Mouse (Mus musculus) forebrain, embryonic 15.5 days (tissue): ENCODE data around the gene S100a3. TPM values are rescaled to one million over a fixed set of nuclear protein-coding genes. Genes with fewer than 3 reads are reported as not detected.

ENCODE experiments used
- ATAC-seq: fragments of 200-750 bp; cut with Nextera tagmentation; replicated peaks from 2 replicates; pipeline ENCODE4 v1.8.0; 2017; ENCODE audit warnings: mild to moderate bottlenecking, moderate TSS enrichment, moderate library complexity
- H3K27ac ChIP-seq: fragments of 300-500 bp; sonication (generic); replicated peaks from 2 replicates; pipeline ENCODE4 v1.5.1; 2015; ENCODE audit warnings: mild to moderate bottlenecking, inconsistent platforms
- H3K27me3 ChIP-seq: fragments of 300-500 bp; sonication (generic); 2 replicates; pipeline ENCODE4 v1.6.1; 2015; ENCODE audit warnings: inconsistent platforms
- H3K36me3 ChIP-seq: fragments of 300-500 bp; sonication (generic); 2 replicates; pipeline ENCODE4 v1.6.1; 2015; ENCODE audit warnings: mild to moderate bottlenecking, inconsistent platforms
- H3K4me1 ChIP-seq: fragments of 300-500 bp; sonication (generic); 2 replicates; pipeline ENCODE4 v1.6.1; 2015; ENCODE audit warnings: inconsistent platforms
- H3K4me2 ChIP-seq: fragments of 300-500 bp; sonication (generic); replicated peaks from 2 replicates; pipeline ENCODE4 v1.6.1; 2015; ENCODE audit warnings: mild to moderate bottlenecking, inconsistent platforms
- H3K4me3 ChIP-seq: fragments of 300-500 bp; sonication (generic); 2 replicates; pipeline ENCODE4 v1.5.1; 2015; ENCODE audit warnings: mild to moderate bottlenecking, inconsistent platforms
- H3K9ac ChIP-seq: fragments of 300-500 bp; sonication (generic); replicated peaks from 2 replicates; pipeline ENCODE4 v1.6.1; 2015; ENCODE audit warnings: mild to moderate bottlenecking, inconsistent platforms
- H3K9me3 ChIP-seq: fragments of 300-500 bp; sonication (generic); 2 replicates; pipeline ENCODE4 v1.6.1; 2016; ENCODE audit warnings: inconsistent platforms
- WGBS: fragments of 180-500 bp; shearing (Covaris S2); methylation state at CpG from one replicate; pipeline ENCODE4 v1.1.7; 2015; ENCODE audit warnings: mixed read lengths; 5-methylcytosine and 5-hydroxymethylcytosine counted together
- polyA plus RNA-seq: library from polyadenylated mRNA; unstranded; fragments of >200 nt; fragmentation: Nextera tagmentation; extraction: Ambion mirVana; gene quantifications from 2 replicates; pipeline ENCODE4 v1.2.1, GENCODE M21; 2015

S100a3 gene
- polyA plus RNA-seq, 1 experiment from 2014 or later = 0.50 TPM

- no peaks in the 10 kb centered on the region for H3K4me1 ChIP-seq
- H3K27ac ChIP-seq = no peak overlapping the region
- no peaks in the 10 kb centered on the region for H3K9me3 ChIP-seq
- no peak overlapping the region for H3K4me2 ChIP-seq
- 82% methylated on average over 1 of the region's 1 CpGs for WGBS
- no peak overlapping the region for H3K4me3 ChIP-seq
- H3K36me3 ChIP-seq = no peaks in the 10 kb centered on the region
- H3K27me3 ChIP-seq = no peaks in the 10 kb centered on the region
- ATAC-seq = no peak
- no peak overlapping the region for H3K9ac ChIP-seq
Observed at GRCm38 (mm10) chr3:90594466-90594865, 34.1 kb downstream of the S100a3 start.

DNA sequence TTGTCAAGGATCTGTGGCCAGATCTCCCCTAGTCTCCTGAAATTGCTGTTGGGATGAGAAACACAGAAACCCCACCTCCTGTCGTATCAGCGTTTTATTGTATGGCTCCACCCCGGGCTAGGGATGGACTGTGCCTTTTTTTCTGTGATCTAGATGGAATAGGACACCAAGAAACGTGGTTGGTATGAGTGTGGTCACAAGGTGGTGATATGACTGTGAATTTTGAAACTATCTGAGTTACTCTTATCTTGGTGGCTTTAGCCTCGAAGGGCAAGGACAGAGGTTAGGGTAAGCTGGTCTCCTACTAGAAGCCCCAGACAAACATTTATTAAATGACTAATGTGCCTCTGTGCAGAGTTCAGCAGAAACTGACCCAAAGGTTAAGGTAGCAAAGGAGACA lies 35.2 kb downstream of the S100a3 start:
- Histone ChIP-seq H3K9me3 (no peaks in the 10 kb centered on the region), H3K4me1 (no peaks in the 10 kb centered on the region), H3K4me3 (no peak overlapping the region), H3K27me3 (no peaks in the 10 kb centered on the region), H3K36me3 (no peaks in the 10 kb centered on the region), H3K9ac (no peak overlapping the region), H3K4me2 (no peak overlapping the region), H3K27ac (no peak overlapping the region)
- 80% methylated on average over 5 of the region's 5 CpGs for WGBS
- ATAC-seq = no peak

DNA sequence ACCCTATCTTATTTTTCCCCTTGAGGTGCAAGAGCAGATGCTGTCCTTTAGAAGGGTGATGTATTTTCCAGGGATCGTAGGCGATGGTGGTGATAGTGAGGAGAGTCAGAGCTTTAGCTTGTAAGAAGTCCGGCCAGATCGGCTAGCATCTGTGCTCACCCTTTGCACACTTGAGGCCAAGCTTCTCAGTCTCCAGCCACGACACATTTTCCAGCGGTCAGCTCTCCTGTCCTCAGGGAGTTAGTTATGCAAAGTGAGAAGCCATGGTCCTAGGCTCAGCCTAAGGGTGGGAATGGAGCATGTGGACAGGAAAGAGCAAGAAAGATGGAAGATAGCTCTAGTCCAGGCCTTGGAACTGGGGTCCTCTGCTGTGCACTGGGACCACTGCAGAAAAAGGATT lies 36.4 kb downstream of the S100a3 start:
- Histone ChIP-seq H3K27me3 (no peaks in the 10 kb centered on the region), H3K4me3 (no peak overlapping the region), H3K27ac (no peak overlapping the region), H3K4me2 (no peak overlapping the region), H3K4me1 (no peaks in the 10 kb centered on the region), H3K9me3 (no peaks in the 10 kb centered on the region), H3K9ac (no peak overlapping the region), H3K36me3 (no peaks in the 10 kb centered on the region)
- no peak for ATAC-seq
- whole genome bisulfite sequencing = 91% methylated on average over 6 of the region's 6 CpGs

DNA sequence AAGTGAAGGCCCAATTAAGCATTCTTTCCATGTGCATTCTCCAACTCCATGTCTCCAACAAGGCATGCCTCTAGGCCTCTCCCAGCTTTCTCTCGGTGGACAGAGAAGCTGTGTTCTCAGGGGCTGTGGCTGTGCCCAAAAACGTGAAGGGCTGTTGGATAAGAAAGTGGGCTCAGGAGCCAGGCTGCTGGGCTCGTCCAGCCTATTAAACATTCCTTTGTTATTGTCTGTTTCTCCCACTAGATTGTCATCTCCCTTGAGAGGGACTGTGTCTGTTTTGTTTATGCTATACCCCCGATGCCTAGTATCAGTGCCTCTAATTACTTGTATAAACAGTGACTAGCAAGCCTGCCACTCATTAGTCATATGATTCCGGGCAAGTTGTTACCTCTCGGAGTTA lies 37.4 kb downstream of the S100a3 start:
- no peak for ATAC-seq
- Histone ChIP-seq H3K4me3 (no peak overlapping the region), H3K9me3 (no peaks in the 10 kb centered on the region), H3K9ac (no peak overlapping the region), H3K36me3 (no peaks in the 10 kb centered on the region), H3K4me1 (no peaks in the 10 kb centered on the region), H3K27me3 (no peaks in the 10 kb centered on the region), H3K27ac (no peak overlapping the region), H3K4me2 (no peak overlapping the region)
- WGBS = 45% methylated on average over 6 of the region's 6 CpGs

GRCm38 (mm10) chr3:90598212-90598611 lies 37.8 kb downstream of the S100a3 start:
- H3K27ac ChIP-seq = no peak overlapping the region
- no peak overlapping the region for H3K4me3 ChIP-seq
- no peaks in the 10 kb centered on the region for H3K36me3 ChIP-seq
- H3K9me3 ChIP-seq = no peaks in the 10 kb centered on the region
- 84% methylated on average over 4 of the region's 4 CpGs for WGBS
- H3K9ac ChIP-seq = no peak overlapping the region
- no peaks in the 10 kb centered on the region for H3K4me1 ChIP-seq
- H3K27me3 ChIP-seq = no peaks in the 10 kb centered on the region
- no peak for ATAC-seq
- no peak overlapping the region for H3K4me2 ChIP-seq

DNA sequence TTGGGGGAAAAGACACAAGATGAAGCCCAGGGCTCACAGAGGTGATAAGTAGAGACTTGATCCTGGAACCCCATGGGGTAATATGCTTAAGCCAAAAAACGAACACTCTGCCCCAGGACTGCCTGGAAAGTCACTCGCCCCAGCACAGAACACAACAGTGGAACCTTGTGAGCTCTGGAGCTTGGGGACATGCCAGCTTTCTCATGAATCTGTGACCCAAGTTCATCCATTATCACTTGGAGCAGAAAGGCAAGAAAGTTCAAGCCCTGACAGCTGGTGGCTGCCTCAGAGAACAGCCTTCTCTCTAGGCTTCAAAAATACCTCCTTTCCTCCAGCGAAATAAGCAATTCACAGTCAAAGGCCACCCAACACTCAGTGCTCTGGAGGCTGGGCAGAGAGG lies 39.0 kb downstream of the S100a3 start:
- no peaks in the 10 kb centered on the region for H3K27me3 ChIP-seq
- no peak overlapping the region for H3K27ac ChIP-seq
- no peak for ATAC-seq
- H3K9me3 ChIP-seq = no peaks in the 10 kb centered on the region
- 83% methylated on average over 3 of the region's 3 CpGs for WGBS
- peaks cover 6% of the 10 kb centered on the region for H3K4me1 ChIP-seq
- no peak overlapping the region for H3K4me3 ChIP-seq
- no peak overlapping the region for H3K4me2 ChIP-seq
- H3K36me3 ChIP-seq = no peaks in the 10 kb centered on the region
- H3K9ac ChIP-seq = no peak overlapping the region

GRCm38 (mm10) chr3:90600036-90600435 lies 39.7 kb downstream of the S100a3 start:
- 91% methylated on average over 6 of the region's 6 CpGs for WGBS

DNA sequence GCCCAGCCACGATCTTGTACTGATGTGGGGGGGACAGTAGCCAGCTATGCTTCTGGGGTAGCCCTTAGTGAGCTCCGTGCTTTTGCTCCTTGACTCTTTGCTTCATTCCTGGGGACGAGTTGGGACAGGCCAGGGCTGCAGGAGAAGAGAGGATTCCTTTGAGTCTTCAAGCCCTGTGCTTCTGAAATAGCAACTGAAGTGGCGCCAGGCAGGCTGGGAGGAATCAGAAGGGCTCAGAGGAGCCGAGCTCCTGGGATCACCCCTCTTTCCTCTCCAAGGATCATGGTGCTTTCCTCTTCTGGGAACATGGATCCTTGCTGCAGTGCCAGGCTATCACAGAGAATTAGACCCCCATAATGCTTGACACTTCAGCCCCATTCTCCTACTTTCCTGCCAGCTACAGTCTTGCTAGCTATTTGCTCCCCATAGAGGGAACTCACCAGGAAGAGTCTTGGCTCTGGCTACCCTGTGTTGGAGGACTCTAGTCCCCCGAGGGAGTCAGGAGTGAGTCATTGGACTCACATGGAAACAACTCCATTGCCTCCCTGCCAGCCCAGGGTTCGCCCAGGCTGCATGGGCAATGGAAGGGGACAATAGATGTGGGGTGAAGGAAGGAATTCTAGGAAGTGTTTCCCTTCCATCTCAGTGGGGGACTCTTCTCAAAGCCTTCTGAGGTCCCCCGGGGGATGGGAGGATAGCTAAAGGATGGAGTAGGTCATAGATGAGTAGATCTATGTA lies 40.2 kb downstream of the S100a3 start:
- Histone ChIP-seq H3K4me3 (no peak overlapping the region), H3K4me1 (peaks cover 12% of the 10 kb centered on the region), H3K27ac (no peak overlapping the region), H3K27me3 (no peaks in the 10 kb centered on the region), H3K36me3 (no peaks in the 10 kb centered on the region), H3K4me2 (no peak overlapping the region), H3K9me3 (no peaks in the 10 kb centered on the region), H3K9ac (no peak overlapping the region)
- 81% methylated on average over 8 of the region's 8 CpGs for whole genome bisulfite sequencing
- no peak for ATAC-seq

More at GRCm38 (mm10) chr3:90600036-90600435, 39.7 kb downstream of the S100a3 start:
- Histone ChIP-seq H3K27me3 (no peaks in the 10 kb centered on the region), H3K4me3 (no peak overlapping the region), H3K9me3 (no peaks in the 10 kb centered on the region), H3K36me3 (no peaks in the 10 kb centered on the region), H3K27ac (no peak overlapping the region), H3K4me2 (no peak overlapping the region), H3K9ac (no peak overlapping the region), H3K4me1 (peaks cover 12% of the 10 kb centered on the region)
- no peak for ATAC-seq

DNA sequence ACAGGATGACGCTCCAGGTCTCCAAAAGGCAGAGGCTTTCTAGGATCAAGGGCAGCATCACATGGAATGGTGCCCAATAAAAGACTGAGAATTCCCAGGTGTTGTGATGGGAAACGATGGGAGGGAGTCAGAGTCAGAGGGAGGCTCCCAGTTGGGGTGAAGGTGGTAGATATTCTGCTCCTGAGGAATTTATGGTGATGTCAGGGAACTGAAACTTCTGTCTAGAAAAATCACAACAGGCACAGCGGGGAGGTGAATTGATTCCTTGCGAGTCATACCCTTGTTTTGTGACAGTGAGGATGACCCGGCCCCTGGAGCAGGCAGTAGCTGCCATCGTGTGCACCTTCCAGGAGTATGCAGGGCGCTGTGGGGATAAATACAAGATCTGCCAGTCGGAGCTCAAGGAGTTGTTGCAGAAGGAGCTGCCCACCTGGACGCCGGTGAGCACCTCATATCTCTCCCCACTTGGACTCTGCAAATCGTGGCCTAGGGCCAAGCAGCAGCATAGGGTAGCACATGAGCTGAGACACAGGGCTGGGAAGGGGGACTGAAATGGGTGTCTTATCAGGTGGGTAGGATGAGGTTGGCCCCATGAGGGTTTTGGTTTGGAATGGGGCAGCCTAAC lies 41.2 kb downstream of the S100a3 start, which contains the start of gene Gm42674:
TSS of gene Gm42674 (plus strand) at position 419 of the 625 bp plus-strand sequence.
- no peaks in the 10 kb centered on the region for H3K27me3 ChIP-seq
- H3K9ac ChIP-seq = no peak within 1 kb of the TSS
- no peak within 1 kb of the TSS for H3K4me3 ChIP-seq
- no peak for ATAC-seq
- H3K4me2 ChIP-seq = no peak within 1 kb of the TSS
- H3K4me1 ChIP-seq = peaks cover 12% of the 10 kb centered on the region
- no peaks in the 10 kb centered on the region for H3K36me3 ChIP-seq
- no peak within 1 kb of the TSS for H3K27ac ChIP-seq
- no peaks in the 10 kb centered on the region for H3K9me3 ChIP-seq
- 85% methylated on average over 11 of the region's 11 CpGs for WGBS

- Histone ChIP-seq H3K27me3 (no peaks in the 10 kb centered on the region), H3K4me1 (peaks cover 12% of the 10 kb centered on the region), H3K9ac (no peak within 1 kb of the TSS), H3K9me3 (no peaks in the 10 kb centered on the region), H3K4me3 (no peak within 1 kb of the TSS), H3K27ac (peak within 1 kb of the TSS; percentile 41; the same call in 1 of the 2 replicates), H3K4me2 (no peak within 1 kb of the TSS), H3K36me3 (no peaks in the 10 kb centered on the region)
- WGBS = 65% methylated on average over 3 of the region's 3 CpGs
- ATAC-seq = peak; percentile 30; the same call in 1 of the 2 replicates
Observed at GRCm38 (mm10) chr3:90603623-90604022, 43.2 kb downstream of the S100a3 start, which contains the start of gene S100a4. Gene S100a4, plus strand, starts transcription at chr3:90603771.

DNA sequence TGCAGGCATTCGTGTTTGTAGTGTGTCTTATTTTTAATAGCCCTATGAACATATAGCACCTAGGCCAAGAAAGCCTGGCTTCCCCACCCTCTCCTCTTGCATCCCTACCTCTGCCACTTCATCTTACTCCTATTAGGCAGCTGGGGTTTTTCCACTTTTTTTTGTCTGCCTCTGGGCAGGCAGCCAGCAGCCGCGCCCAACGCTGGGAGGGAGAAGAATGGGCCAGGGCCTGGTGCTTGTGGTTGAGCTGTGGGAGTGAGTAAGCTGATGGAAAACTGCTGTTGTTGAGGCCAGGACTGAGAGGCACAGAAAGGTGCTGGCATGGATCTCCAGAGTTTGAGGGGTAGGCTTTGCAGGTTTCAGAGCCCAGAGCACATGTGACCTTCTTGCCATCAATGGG lies 44.0 kb downstream of the S100a3 start:
- Histone ChIP-seq H3K4me2 (no peak overlapping the region), H3K9me3 (no peaks in the 10 kb centered on the region), H3K27me3 (no peaks in the 10 kb centered on the region), H3K9ac (no peak overlapping the region), H3K36me3 (no peaks in the 10 kb centered on the region), H3K4me1 (peaks cover 12% of the 10 kb centered on the region), H3K4me3 (no peak overlapping the region), H3K27ac (peak overlapping the region; percentile 41; the same call in 1 of the 2 replicates)
- 18% methylated on average over 4 of the region's 4 CpGs for WGBS
- ATAC-seq = peak; percentile 79

DNA sequence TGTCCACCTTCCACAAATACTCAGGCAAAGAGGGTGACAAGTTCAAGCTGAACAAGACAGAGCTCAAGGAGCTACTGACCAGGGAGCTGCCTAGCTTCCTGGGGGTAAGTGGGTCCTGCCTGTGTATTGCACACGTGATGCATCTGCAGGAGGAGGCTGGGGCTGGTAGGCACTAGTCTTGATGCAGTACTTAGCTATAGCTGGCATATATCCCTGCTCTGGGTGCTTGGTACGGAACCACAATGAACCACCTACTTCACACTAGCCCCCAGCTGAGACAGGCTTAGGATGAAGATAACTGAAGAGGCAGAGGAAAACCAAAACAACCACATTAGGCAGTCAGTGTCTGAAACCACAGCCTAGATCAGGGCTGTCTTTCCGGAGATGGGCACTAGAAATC lies 44.7 kb downstream of the S100a3 start:
- Histone ChIP-seq H3K27me3 (no peaks in the 10 kb centered on the region), H3K4me1 (peaks cover 12% of the 10 kb centered on the region), H3K4me3 (no peak overlapping the region), H3K27ac (0 out of 2 replicates have a peak overlapping the region, but pooled peaks have one; percentile 41), H3K9me3 (no peaks in the 10 kb centered on the region), H3K36me3 (no peaks in the 10 kb centered on the region), H3K9ac (no peak overlapping the region), H3K4me2 (no peak overlapping the region)
- 81% methylated on average over 3 of the region's 3 CpGs for WGBS
- 0 out of 2 replicates have a peak, but pooled peaks have one; percentile 1 for ATAC-seq
